Mouse (Mus musculus): ENCODE data around the gene Map2k5. TPM values are rescaled to one million over a fixed set of nuclear protein-coding genes. Genes with fewer than 3 reads are reported as not detected.

The Map2k5 gene
- polyA plus RNA-seq (2012; ENCODE audit: insufficient read depth, insufficient read length, missing spikeins) = 15.9 and 23.1 TPM in 2 replicates

- Histone ChIP-seq H3K4me3 (ENCODE audit: insufficient read depth, low read depth, low read length) (peak within 1 kb of the TSS; percentile 79), H3K27ac (replicated peaks; ENCODE audit: low read depth, low read length) (peak within 1 kb of the TSS; percentile 77), H3K4me1 (ENCODE audit: control insufficient read depth, insufficient read depth, insufficient read length, low read length) (peaks cover 8% of the 10 kb centered on the region)
These were observed at the start of gene Map2k5 for GRCm38 (mm10) chr9:63377270-63378142. Gene Map2k5, minus strand, starts transcription at chr9:63377902.

GRCm38 (mm10) chr9:63421096-63421736, 43.5 kb upstream of the Map2k5 start:
- Histone ChIP-seq H3K4me1 (ENCODE audit: control insufficient read depth, insufficient read depth, insufficient read length, low read length) (no peaks in the 10 kb centered on the region), H3K4me3 (ENCODE audit: insufficient read depth, low read depth, low read length) (no peak overlapping the region), H3K27ac (replicated peaks; ENCODE audit: low read depth, low read length) (no peak overlapping the region)

GRCm38 (mm10) chr9:63420396-63420795, 42.7 kb upstream of the Map2k5 start:
- Histone ChIP-seq H3K4me3 (ENCODE audit: insufficient read depth, low read depth, low read length) (no peak overlapping the region), H3K4me1 (ENCODE audit: control insufficient read depth, insufficient read depth, insufficient read length, low read length) (no peaks in the 10 kb centered on the region)

DNA sequence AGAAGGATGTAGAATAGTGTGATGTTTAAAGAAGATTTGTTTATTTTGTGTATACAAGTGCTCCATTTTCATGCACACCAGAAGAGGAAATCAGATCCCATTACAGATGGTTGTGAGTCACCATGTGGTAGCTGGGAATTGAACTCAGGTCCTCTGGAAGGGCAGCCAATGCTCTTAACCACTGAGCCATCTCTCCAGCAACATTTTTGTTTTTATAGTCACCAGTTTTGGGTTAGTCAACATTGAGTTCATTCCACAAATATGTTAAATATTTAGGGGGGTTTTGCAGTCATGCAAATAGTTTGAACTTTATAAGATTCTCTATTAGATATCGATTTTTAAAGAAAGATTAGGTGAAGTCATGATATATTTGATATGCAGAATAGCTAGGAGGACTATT, 22.5 kb upstream of the Map2k5 start:
- Histone ChIP-seq H3K4me3 (ENCODE audit: insufficient read depth, low read depth, low read length) (no peak overlapping the region), H3K27ac (replicated peaks; ENCODE audit: low read depth, low read length) (no peak overlapping the region), H3K4me1 (ENCODE audit: control insufficient read depth, insufficient read depth, insufficient read length, low read length) (peaks cover 3% of the 10 kb centered on the region; the same call in 1 of the 2 replicates)

More at GRCm38 (mm10) chr9:63420396-63420795, 42.7 kb upstream of the Map2k5 start:
- H3K27ac ChIP-seq (replicated peaks; ENCODE audit: low read depth, low read length) = no peak overlapping the region

DNA sequence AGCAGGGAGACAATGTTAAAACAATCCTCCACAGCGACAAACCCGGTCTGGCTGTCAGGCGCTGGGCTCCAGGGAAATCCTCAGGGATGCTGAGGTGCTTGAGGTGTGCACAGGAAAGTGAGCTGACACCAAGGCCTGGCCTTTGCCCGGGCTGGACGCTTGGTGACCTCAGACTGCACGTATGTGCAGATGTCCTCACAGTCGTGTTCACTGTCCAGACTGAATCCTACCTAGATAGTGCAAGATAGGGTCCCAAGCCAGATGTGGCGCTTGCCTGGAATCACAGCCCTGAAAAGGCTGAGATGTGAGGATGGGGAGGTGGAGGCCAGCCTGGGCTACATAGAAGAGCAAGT, 21.7 kb upstream of the Map2k5 start:
- Histone ChIP-seq H3K4me3 (ENCODE audit: insufficient read depth, low read depth, low read length) (peak overlapping the region; percentile 66), H3K4me1 (ENCODE audit: control insufficient read depth, insufficient read depth, insufficient read length, low read length) (peaks cover 3% of the 10 kb centered on the region; the same call in 1 of the 2 replicates), H3K27ac (replicated peaks; ENCODE audit: low read depth, low read length) (peak overlapping the region; percentile 73)

DNA sequence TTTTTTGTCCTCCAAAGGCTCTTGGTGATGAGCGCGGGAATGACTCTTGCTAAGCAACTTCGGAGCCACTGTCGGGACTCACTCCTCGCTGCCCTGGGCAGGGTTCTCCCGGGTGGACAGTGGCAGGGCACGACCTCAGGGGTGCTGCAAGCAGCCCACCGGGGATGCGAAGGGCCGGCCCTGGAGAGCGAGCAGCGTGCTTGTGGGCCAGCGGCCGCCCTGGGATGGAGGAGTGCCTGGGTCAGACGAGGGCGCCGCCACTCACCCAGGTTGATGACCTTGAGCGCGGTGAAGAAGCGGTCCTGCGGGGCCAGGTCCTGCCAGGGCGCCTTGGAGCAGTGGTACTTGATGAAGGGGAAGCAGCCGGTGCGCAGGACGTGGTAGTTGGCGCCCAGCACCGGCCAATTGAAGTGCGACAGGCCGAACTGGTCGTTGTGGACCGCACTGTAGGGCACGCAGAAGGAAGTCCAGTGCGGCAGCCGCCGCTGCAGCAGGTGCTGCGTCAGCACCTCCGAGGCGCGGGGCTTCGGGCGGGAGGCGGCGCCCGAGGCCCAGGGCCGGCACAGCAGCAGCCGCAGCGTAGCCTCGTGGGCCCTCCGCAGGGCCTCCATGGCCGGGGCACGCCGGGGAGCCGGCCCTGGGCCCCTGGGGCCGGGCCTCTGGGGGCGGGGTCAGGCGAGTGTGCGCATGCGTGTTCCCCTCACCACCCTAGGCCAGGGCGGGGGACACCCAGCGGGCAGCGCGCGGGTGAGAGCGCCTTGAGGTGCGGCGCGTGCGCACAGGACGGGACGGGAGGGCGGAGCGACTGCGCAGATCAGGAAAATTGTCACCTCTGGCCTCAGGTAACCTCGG, 21.1 kb upstream of the Map2k5 start, which contains the start of gene 2300009A05Rik:
2300009A05Rik (minus strand) TSS at position 636 of the 852 bp plus-strand sequence.
- Histone ChIP-seq H3K4me3 (ENCODE audit: insufficient read depth, low read depth, low read length) (peak within 1 kb of the TSS; percentile 66), H3K4me1 (ENCODE audit: control insufficient read depth, insufficient read depth, insufficient read length, low read length) (peaks cover 3% of the 10 kb centered on the region; the same call in 1 of the 2 replicates), H3K27ac (replicated peaks; ENCODE audit: low read depth, low read length) (peak within 1 kb of the TSS; percentile 73)

DNA sequence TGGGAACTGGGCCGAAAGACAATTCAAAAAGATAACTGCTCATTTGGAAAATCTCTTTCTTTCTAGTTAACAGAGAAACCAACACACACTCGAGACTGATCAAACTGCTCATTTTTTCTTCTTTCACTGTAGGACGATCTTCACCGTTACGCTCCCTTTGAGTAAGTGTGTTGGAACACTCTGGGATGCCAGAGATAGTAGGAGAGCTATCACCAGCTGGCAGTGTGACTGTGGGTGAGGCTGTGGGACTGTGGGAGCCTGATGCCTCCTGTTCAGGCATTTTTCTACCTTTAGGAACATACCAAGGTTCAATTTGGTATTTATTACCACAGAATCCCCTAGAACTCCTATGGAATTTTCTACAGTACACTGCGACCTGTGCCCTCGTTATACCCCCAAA, 17.9 kb upstream of the Map2k5 start:
- Histone ChIP-seq H3K27ac (replicated peaks; ENCODE audit: low read depth, low read length) (no peak overlapping the region), H3K4me1 (ENCODE audit: control insufficient read depth, insufficient read depth, insufficient read length, low read length) (peaks cover 3% of the 10 kb centered on the region; the same call in 1 of the 2 replicates), H3K4me3 (ENCODE audit: insufficient read depth, low read depth, low read length) (no peak overlapping the region)

- no peaks in the 10 kb centered on the region for H3K4me1 ChIP-seq (ENCODE audit: control insufficient read depth, insufficient read depth, insufficient read length, low read length)
- no peak overlapping the region for H3K27ac ChIP-seq (replicated peaks; ENCODE audit: low read depth, low read length)
- no peak overlapping the region for H3K4me3 ChIP-seq (ENCODE audit: insufficient read depth, low read depth, low read length)
These were observed 13.6 kb upstream of the Map2k5 start for GRCm38 (mm10) chr9:63391307-63391706.

GRCm38 (mm10) chr9:63382761-63383160, 5.1 kb upstream of the Map2k5 start:
- H3K4me1 ChIP-seq (ENCODE audit: control insufficient read depth, insufficient read depth, insufficient read length, low read length) = no peaks in the 10 kb centered on the region
- H3K4me3 ChIP-seq (ENCODE audit: insufficient read depth, low read depth, low read length) = no peak overlapping the region
- no peak overlapping the region for H3K27ac ChIP-seq (replicated peaks; ENCODE audit: low read depth, low read length)

DNA sequence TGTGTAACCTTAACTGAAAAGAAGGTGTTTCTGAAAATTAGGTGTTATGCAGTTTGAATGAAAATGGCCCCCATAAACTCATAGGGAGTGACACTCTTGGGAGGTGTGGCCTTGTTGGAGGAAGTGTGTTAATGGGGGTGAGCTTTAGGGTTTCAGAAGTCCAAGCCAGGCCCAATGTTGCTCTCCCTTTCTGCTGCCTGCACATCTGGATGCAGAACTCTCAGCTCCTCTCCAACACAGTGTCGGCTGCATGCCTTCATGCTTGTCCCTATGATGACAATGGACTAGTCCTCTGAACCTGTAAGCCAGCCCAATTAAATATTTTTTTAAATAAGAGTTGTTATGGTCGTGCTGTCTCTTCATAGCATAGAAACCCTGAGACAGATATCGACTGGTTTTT, 2.6 kb upstream of the Map2k5 start:
- Histone ChIP-seq H3K27ac (replicated peaks; ENCODE audit: low read depth, low read length) (no peak overlapping the region), H3K4me1 (ENCODE audit: control insufficient read depth, insufficient read depth, insufficient read length, low read length) (peaks cover 6% of the 10 kb centered on the region), H3K4me3 (ENCODE audit: insufficient read depth, low read depth, low read length) (no peak overlapping the region)

- Histone ChIP-seq H3K4me3 (ENCODE audit: insufficient read depth, low read depth, low read length) (peak overlapping the region; percentile 79), H3K4me1 (ENCODE audit: control insufficient read depth, insufficient read depth, insufficient read length, low read length) (peaks cover 8% of the 10 kb centered on the region), H3K27ac (replicated peaks; ENCODE audit: low read depth, low read length) (peak overlapping the region; percentile 76)
These were observed 472 bp upstream of the Map2k5 start for GRCm38 (mm10) chr9:63378174-63378573.

- H3K4me3 ChIP-seq (ENCODE audit: insufficient read depth, low read depth, low read length) = no peak overlapping the region
- H3K4me1 ChIP-seq (ENCODE audit: control insufficient read depth, insufficient read depth, insufficient read length, low read length) = peaks cover 10% of the 10 kb centered on the region
- no peak overlapping the region for H3K27ac ChIP-seq (replicated peaks; ENCODE audit: low read depth, low read length)
These were observed 4.4 kb downstream of the Map2k5 start for GRCm38 (mm10) chr9:63373315-63373714.

DNA sequence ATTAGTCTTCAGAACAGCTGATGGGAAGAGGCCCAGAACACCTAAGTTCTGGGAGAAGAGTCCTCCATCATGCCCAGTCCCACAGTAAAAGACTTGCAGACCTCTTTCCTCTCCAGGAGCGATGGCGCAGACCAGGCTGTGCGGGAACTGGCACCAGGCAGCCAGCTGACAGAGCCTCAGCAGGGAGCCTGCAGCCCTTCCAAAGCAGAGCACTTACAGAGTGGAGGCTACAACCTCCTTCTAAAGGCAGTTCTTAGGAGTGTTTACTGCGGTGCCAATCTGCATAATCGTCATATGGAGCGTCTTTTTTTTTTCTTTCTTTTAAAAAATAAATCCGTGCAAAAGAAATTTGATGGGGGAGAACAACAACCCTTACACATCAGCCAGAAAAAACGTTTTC, 5.2 kb downstream of the Map2k5 start:
- Histone ChIP-seq H3K4me1 (ENCODE audit: control insufficient read depth, insufficient read depth, insufficient read length, low read length) (peaks cover 10% of the 10 kb centered on the region), H3K4me3 (ENCODE audit: insufficient read depth, low read depth, low read length) (no peak overlapping the region), H3K27ac (replicated peaks; ENCODE audit: low read depth, low read length) (no peak overlapping the region)

GRCm38 (mm10) chr9:63360410-63360809, 17.3 kb downstream of the Map2k5 start:
- no peak overlapping the region for H3K27ac ChIP-seq (replicated peaks; ENCODE audit: low read depth, low read length)
- H3K4me3 ChIP-seq (ENCODE audit: insufficient read depth, low read depth, low read length) = no peak overlapping the region
- no peaks in the 10 kb centered on the region for H3K4me1 ChIP-seq (ENCODE audit: control insufficient read depth, insufficient read depth, insufficient read length, low read length)

- no peak overlapping the region for H3K27ac ChIP-seq (replicated peaks; ENCODE audit: low read depth, low read length)
- no peaks in the 10 kb centered on the region for H3K4me1 ChIP-seq (ENCODE audit: control insufficient read depth, insufficient read depth, insufficient read length, low read length)
- H3K4me3 ChIP-seq (ENCODE audit: insufficient read depth, low read depth, low read length) = no peak overlapping the region
These were observed 18.7 kb downstream of the Map2k5 start for GRCm38 (mm10) chr9:63359016-63359415.

Measured in brown adipose tissue, adult 24 weeks (tissue).